Mouse (Mus musculus): ENCODE measurements around the gene Zfyve1. TPM values are rescaled to one million over a fixed set of nuclear protein-coding genes. Genes with fewer than 3 reads are reported as not detected.
"Not testable (repeated sequence)": the region's sequence is repeated elsewhere in the genome, so short reads cannot be mapped to it uniquely, and the experiment has no call there.

Zfyve1 gene
- polyA plus RNA-seq (2016; fragmentation: Nextera tagmentation; extraction: Ambion mirVana) = 35.0 and 37.7 TPM in 2 replicates

GRCm38 (mm10) chr12:83597025-83597501 lies at the start of gene Zfyve1:
Gene Zfyve1 (minus strand): TSS chr12:83597222.
- Histone ChIP-seq H3K4me3 (peak within 1 kb of the TSS; percentile 95), H3K36me3 (peaks cover 28% of the 10 kb centered on the region), H3K9me3 (replicated peaks) (no peaks in the 10 kb centered on the region), H3K9ac (peak within 1 kb of the TSS; percentile 96), H3K4me2 (replicated peaks) (peak within 1 kb of the TSS; percentile 67), H3K27ac (peak within 1 kb of the TSS; percentile 95), H3K27me3 (no peaks in the 10 kb centered on the region), H3K4me1 (peaks cover 25% of the 10 kb centered on the region)
- peak; percentile 99 for ATAC-seq (ENCODE audit: low FRiP score)
- 0% methylated on average over 28 of the region's 28 CpGs for WGBS

- H3K4me2 ChIP-seq (replicated peaks) = no peak overlapping the region
- no peak for ATAC-seq (ENCODE audit: low FRiP score)
- no peak overlapping the region for H3K27ac ChIP-seq
- no peaks in the 10 kb centered on the region for H3K9me3 ChIP-seq (replicated peaks)
- H3K36me3 ChIP-seq = peaks cover 50% of the 10 kb centered on the region
- WGBS = 87% methylated on average over 1 of the region's 1 CpGs
- H3K4me1 ChIP-seq = no peaks in the 10 kb centered on the region
- H3K9ac ChIP-seq = no peak overlapping the region
- no peaks in the 10 kb centered on the region for H3K27me3 ChIP-seq
- no peak overlapping the region for H3K4me3 ChIP-seq
Measured at GRCm38 (mm10) chr12:83643116-83643515, 46.1 kb upstream of the Zfyve1 start.

- ATAC-seq (ENCODE audit: low FRiP score) = no peak
- no peaks in the 10 kb centered on the region for H3K4me1 ChIP-seq
- H3K9ac ChIP-seq = no peak overlapping the region
- H3K9me3 ChIP-seq (replicated peaks) = no peaks in the 10 kb centered on the region
- H3K27me3 ChIP-seq = no peaks in the 10 kb centered on the region
- no peak overlapping the region for H3K4me3 ChIP-seq
- 89% methylated on average over 2 of the region's 2 CpGs for WGBS
- no peak overlapping the region for H3K4me2 ChIP-seq (replicated peaks)
- H3K36me3 ChIP-seq = peaks cover 54% of the 10 kb centered on the region
- H3K27ac ChIP-seq = no peak overlapping the region
Measured at GRCm38 (mm10) chr12:83641233-83641632, 44.2 kb upstream of the Zfyve1 start.

- Histone ChIP-seq H3K4me1 (0 out of 2 replicates have a peak, but pooled peaks cover 5% of the 10 kb centered on the region), H3K9me3 (replicated peaks) (no peaks in the 10 kb centered on the region), H3K36me3 (peaks cover 23% of the 10 kb centered on the region), H3K27ac (no peak overlapping the region), H3K27me3 (no peaks in the 10 kb centered on the region), H3K4me2 (replicated peaks) (peak overlapping the region; percentile 60), H3K4me3 (no peak overlapping the region), H3K9ac (no peak overlapping the region)
- 50% methylated on average over 2 of the region's 2 CpGs for WGBS
- no peak for ATAC-seq (ENCODE audit: low FRiP score)
Measured at GRCm38 (mm10) chr12:83633807-83634206, 36.8 kb upstream of the Zfyve1 start.

- Histone ChIP-seq H3K36me3 (peaks cover 17% of the 10 kb centered on the region), H3K27ac (peak overlapping the region; percentile 95), H3K9me3 (replicated peaks) (no peaks in the 10 kb centered on the region), H3K9ac (peak overlapping the region; percentile 99), H3K4me3 (peak overlapping the region; percentile 93), H3K4me2 (replicated peaks) (peak overlapping the region; percentile 60), H3K4me1 (0 out of 2 replicates have a peak, but pooled peaks cover 5% of the 10 kb centered on the region), H3K27me3 (no peaks in the 10 kb centered on the region)
- WGBS = 0% methylated on average over 20 of the region's 20 CpGs
- peak; percentile 69 for ATAC-seq (ENCODE audit: low FRiP score)
Measured at GRCm38 (mm10) chr12:83632680-83633025, 35.6 kb upstream of the Zfyve1 start.

- peak; percentile 100 for ATAC-seq (ENCODE audit: low FRiP score)
- 1% methylated on average over 60 of the region's 68 CpGs for WGBS
Measured at GRCm38 (mm10) chr12:83631743-83632679, 35.0 kb upstream of the Zfyve1 start.

GRCm38 (mm10) chr12:83630936-83631335 lies 33.9 kb upstream of the Zfyve1 start, which contains the start of gene Rbm25:
Gene Rbm25 (plus strand): TSS chr12:83631236.
- H3K27me3 ChIP-seq; H3K9me3 ChIP-seq (replicated peaks); ATAC-seq (ENCODE audit: low FRiP score); H3K4me1 ChIP-seq; H3K36me3 ChIP-seq: not testable (repeated sequence)
- Histone ChIP-seq H3K9ac (peak within 1 kb of the TSS; percentile 99), H3K27ac (peak within 1 kb of the TSS; percentile 95), H3K4me2 (replicated peaks) (peak within 1 kb of the TSS; percentile 68), H3K4me3 (peak within 1 kb of the TSS; percentile 93)
- WGBS = no CpG with 5 or more reads among the region's 5 CpGs

More at GRCm38 (mm10) chr12:83631743-83632679, 35.0 kb upstream of the Zfyve1 start:
- Histone ChIP-seq H3K4me1 (0 out of 2 replicates have a peak, but pooled peaks cover 5% of the 10 kb centered on the region), H3K27me3 (no peaks in the 10 kb centered on the region), H3K27ac (peak overlapping the region; percentile 95), H3K9ac (peak overlapping the region; percentile 99), H3K4me2 (replicated peaks) (peak overlapping the region; percentile 68), H3K36me3 (peaks cover 11% of the 10 kb centered on the region), H3K9me3 (replicated peaks) (no peaks in the 10 kb centered on the region), H3K4me3 (peak overlapping the region; percentile 93)

GRCm38 (mm10) chr12:83624321-83624720 lies 27.3 kb upstream of the Zfyve1 start:
- ATAC-seq (ENCODE audit: low FRiP score) = no peak
- no peak overlapping the region for H3K4me3 ChIP-seq
- 91% methylated on average over 1 of the region's 1 CpGs for WGBS
- no peaks in the 10 kb centered on the region for H3K4me1 ChIP-seq
- H3K27ac ChIP-seq = no peak overlapping the region
- H3K9ac ChIP-seq = no peak overlapping the region
- no peak overlapping the region for H3K4me2 ChIP-seq (replicated peaks)
- no peaks in the 10 kb centered on the region for H3K27me3 ChIP-seq
- H3K9me3 ChIP-seq (replicated peaks) = no peaks in the 10 kb centered on the region
- no peaks in the 10 kb centered on the region for H3K36me3 ChIP-seq

- Histone ChIP-seq H3K27ac (no peak overlapping the region), H3K4me3 (no peak overlapping the region), H3K27me3 (no peaks in the 10 kb centered on the region), H3K4me2 (replicated peaks) (no peak overlapping the region), H3K9ac (no peak overlapping the region), H3K36me3 (no peaks in the 10 kb centered on the region), H3K9me3 (replicated peaks) (no peaks in the 10 kb centered on the region), H3K4me1 (no peaks in the 10 kb centered on the region)
- ATAC-seq (ENCODE audit: low FRiP score) = no peak
- 82% methylated on average over 6 of the region's 6 CpGs for WGBS
Measured at GRCm38 (mm10) chr12:83622031-83622755, 25.2 kb upstream of the Zfyve1 start.

GRCm38 (mm10) chr12:83620694-83621093 lies 23.7 kb upstream of the Zfyve1 start:
- not testable (repeated sequence) for H3K9ac ChIP-seq; H3K27ac ChIP-seq; H3K4me2 ChIP-seq (replicated peaks); H3K4me1 ChIP-seq; H3K4me3 ChIP-seq; H3K9me3 ChIP-seq (replicated peaks); ATAC-seq (ENCODE audit: low FRiP score); H3K36me3 ChIP-seq; H3K27me3 ChIP-seq
- WGBS = 62% methylated on average over 23 of the region's 23 CpGs

- Histone ChIP-seq H3K27me3 (no peaks in the 10 kb centered on the region), H3K36me3 (no peaks in the 10 kb centered on the region), H3K4me3 (no peak overlapping the region), H3K4me1 (no peaks in the 10 kb centered on the region), H3K4me2 (replicated peaks) (no peak overlapping the region), H3K9ac (no peak overlapping the region), H3K9me3 (replicated peaks) (no peaks in the 10 kb centered on the region), H3K27ac (no peak overlapping the region)
- WGBS = 71% methylated on average over 2 of the region's 2 CpGs
- ATAC-seq (ENCODE audit: low FRiP score) = no peak
Measured at GRCm38 (mm10) chr12:83618981-83619380, 22.0 kb upstream of the Zfyve1 start.

- WGBS = 94% methylated on average over 5 of the region's 5 CpGs
- H3K9me3 ChIP-seq (replicated peaks) = no peaks in the 10 kb centered on the region
- no peak overlapping the region for H3K9ac ChIP-seq
- no peaks in the 10 kb centered on the region for H3K27me3 ChIP-seq
- no peaks in the 10 kb centered on the region for H3K36me3 ChIP-seq
- no peak for ATAC-seq (ENCODE audit: low FRiP score)
- H3K27ac ChIP-seq = no peak overlapping the region
- no peak overlapping the region for H3K4me3 ChIP-seq
- H3K4me1 ChIP-seq = no peaks in the 10 kb centered on the region
- no peak overlapping the region for H3K4me2 ChIP-seq (replicated peaks)
Measured at GRCm38 (mm10) chr12:83617261-83617660, 20.2 kb upstream of the Zfyve1 start.

Data from hindbrain, embryonic 12.5 days (tissue).